Mouse (Mus musculus): ENCODE results near the gene Creb5.

Gene Creb5

DNA sequence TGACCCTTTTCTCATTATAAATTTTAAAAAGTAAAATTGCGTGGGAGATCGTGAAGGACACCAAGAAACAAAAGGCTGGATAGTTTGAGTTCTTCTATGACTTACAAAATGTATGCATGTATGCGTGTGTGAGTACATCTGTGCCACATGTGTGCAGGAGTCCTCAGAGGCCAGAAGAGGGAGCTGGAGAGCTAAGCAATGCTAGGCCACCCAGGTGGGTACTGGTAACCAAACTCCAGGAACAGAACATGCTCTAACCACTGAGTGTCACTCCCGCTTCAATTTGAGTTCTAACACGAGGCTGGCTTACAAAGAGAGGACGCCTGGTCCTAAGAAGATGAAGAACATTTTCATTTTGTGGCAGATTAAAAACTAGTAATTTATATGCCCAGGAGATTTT is 203.8 kb downstream of the Creb5 start:
- no peak for DNase-seq (ENCODE audit: inconsistent ontology term)

DNA sequence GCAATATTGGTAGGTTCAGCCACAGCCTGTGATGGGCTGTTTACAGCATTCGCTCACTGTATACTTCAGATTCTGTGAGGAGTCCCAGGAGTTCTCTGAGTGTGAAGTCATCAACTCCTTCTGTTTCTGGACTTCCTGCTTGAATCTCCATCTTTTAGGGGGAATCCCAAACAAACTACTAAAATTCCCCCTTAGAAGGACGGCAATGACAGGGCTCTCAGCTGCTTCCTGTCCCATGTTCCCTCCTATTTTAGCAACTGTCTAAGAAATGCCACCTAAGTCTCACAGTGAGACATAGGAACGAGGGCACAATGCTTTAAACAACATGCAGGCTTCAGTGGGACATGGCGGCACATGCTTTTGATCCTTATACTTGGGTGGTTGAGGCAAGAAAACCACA is 204.3 kb downstream of the Creb5 start:
- no peak for DNase-seq (ENCODE audit: inconsistent ontology term)

DNA sequence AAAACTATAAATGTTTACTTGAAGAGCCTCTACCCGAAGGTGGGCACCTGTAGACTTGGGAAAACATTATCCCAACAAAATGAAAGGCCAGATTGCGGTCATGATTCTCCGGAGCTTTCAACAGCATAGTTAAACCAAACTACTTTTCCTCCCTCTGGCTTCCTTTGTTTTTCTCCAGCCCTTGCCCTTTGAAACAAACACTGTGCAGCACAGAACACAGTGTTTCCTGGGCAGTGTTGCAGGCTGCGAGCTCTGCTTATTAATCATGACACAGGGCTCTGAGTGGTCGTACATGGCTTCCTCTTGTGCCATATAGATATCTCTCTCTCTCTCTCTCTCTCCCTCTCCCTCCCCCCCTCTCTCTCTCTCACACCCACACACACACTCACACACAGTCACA is 206.8 kb downstream of the Creb5 start:
- DNase-seq (ENCODE audit: inconsistent ontology term), result no peak

DNA sequence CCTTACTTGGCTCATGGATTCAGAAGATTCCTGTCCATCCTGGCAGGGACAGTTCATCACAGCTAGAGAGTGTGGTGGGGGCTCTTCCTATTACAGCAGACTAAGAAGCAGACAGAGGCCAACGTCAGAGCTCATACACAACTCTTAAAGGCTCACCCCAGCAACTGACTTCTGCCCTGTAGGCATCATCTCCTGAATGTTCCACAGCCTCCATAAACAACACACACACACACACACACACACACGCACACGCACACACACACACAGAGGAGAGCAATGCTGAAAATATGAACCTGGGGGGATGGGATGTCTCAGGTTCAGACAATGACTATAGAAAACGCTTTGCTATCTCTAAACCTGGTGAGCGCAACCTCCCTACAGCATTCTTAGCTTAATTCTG is 208.6 kb downstream of the Creb5 start:
- no peak for DNase-seq (ENCODE audit: inconsistent ontology term)

- peak; percentile 37 for DNase-seq (ENCODE audit: inconsistent ontology term)
Measured at GRCm38 (mm10) chr6:53496325-53496753, 209.3 kb downstream of the Creb5 start.

DNA sequence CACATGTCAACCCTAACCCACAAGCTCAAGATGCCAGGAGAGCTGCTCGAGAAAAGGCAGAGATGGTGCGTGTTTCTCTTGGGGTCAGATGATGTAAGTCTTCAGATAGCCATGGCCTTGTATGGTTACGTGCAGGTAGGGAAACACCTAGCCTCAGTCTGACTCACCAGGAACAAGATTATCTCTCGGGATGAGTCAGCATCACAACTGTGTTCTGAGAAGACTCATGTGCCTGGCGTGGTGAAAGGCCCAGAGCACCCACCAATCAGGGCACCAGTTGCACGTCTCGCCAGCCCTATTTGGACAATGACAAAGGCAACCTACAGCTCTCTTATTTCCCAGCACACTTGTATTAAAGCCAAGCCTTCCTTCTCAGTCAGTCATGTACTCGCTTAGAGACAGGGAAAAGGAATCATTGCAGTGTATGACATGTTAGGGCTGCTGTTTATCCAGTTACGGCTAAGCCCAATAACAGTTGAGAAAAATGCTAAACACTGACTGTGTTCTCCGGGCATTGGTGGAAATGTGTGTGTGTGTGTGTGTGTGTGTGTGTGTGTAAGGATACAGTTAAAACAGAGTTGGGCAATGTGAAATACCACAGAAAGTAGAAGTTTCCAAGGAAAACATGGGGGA is 210.9 kb downstream of the Creb5 start:
- no peak for DNase-seq (ENCODE audit: inconsistent ontology term)

- no peak for DNase-seq (ENCODE audit: inconsistent ontology term)
Measured at GRCm38 (mm10) chr6:53499621-53500295, 212.7 kb downstream of the Creb5 start.

- DNase-seq (ENCODE audit: inconsistent ontology term), result no peak
Measured at GRCm38 (mm10) chr6:53501236-53501635, 214.2 kb downstream of the Creb5 start.

DNA sequence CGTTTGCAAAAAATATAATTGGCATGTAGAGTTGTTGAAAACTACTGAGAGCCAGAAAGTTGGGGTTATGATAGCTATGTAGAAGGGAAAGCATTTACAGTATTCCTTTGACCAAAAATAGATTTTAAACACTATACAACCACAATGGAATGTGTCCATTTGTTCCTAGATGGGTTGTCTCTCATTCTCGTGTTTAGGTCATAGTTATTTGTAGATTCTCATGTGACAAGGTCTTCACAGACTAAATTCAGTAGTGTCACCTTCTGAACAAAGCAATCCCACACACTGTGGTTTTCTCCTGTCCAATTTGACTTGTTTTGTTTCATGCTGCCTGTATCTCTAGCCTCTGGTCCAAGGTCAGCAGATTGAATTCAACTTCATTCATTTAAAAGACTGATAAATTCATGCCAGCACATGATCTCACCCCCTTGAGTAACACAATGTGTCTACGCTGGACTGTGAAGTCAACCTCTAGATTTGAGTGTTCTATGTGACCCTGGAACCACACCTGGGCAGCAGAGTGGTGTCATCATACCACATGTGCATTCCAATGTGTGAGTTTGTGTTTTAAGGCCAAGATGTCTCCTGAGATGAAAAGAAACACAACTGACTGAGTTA is 220.0 kb downstream of the Creb5 start:
- peak; percentile 32 for DNase-seq (ENCODE audit: inconsistent ontology term)

DNA sequence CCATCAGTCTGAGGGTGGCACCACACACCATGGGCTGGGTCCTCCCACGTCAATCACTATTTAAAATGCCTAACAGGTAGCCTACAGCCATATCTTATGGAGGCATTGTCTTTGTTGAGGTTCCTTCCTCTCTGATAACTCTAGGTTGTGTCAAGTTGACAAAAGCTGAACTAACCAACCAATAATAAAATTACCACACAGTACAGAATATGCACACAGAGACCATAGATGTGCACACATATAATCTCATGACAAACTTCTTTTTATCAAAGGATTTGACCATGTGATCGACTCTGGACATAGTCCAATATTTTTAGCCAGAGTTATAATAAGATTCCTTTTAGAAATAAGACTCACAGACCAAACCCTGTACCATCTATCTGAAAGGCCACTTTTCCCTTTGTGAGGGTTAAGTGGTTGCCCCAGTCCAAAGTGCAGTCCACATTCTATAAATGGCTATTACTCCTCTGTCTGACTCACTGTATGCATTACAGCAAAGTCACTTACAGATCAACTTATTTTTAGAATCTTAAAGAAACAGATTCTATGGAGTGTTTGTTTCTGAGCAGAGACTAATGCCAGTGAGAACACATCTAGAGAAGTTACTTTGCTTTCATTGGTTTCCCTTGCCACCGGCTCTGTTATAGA is 221.9 kb downstream of the Creb5 start:
- DNase-seq (ENCODE audit: inconsistent ontology term), result no peak

DNA sequence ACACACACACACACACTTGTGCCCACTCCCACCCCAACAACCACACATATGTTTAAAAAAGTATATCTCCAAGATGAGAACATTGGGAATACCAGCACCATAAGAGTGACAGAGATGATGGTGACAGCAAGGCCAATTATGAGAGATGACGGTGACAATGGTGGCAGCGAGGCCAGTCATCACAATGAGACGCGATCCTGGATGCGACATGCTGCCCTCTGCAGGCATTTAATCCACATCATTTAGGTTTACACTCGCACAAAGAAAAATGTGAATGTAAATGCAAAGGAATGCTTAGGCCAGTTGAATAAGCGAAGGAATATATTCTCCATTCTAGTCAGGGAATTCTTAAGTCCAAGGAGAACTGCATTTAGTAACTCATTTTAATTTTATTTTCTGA is 222.9 kb downstream of the Creb5 start:
- DNase-seq (ENCODE audit: inconsistent ontology term), result no peak

DNA sequence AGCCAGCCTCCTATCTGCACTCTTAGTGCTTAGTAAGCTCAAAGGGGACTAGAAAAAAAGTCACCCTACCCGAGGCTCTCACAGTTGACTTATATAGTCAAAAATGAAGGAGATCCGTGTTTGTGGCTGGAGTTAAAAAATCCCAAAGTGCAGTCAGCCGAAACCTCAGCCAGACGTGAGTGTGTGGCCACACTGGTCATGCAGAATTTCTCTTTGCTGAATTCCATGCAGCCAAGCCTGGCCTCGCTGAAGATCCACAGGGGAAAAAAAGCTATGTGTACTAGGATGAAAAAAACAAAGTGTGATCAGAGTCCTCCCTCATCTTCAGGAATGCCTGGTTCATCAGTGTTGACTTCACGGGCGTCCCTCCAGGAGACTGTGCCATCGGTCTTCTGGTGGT is 225.2 kb downstream of the Creb5 start:
- DNase-seq (ENCODE audit: inconsistent ontology term), result no peak

GRCm38 (mm10) chr6:53513380-53513779 is 226.3 kb downstream of the Creb5 start:
- DNase-seq (ENCODE audit: inconsistent ontology term), result no peak

GRCm38 (mm10) chr6:53514862-53515261 is 227.8 kb downstream of the Creb5 start:
- DNase-seq (ENCODE audit: inconsistent ontology term), result no peak

GRCm38 (mm10) chr6:53515611-53516010 is 228.5 kb downstream of the Creb5 start:
- DNase-seq (ENCODE audit: inconsistent ontology term), result peak; percentile 89

- no peak for DNase-seq (ENCODE audit: inconsistent ontology term)
Measured at GRCm38 (mm10) chr6:53517371-53517945, 230.4 kb downstream of the Creb5 start.

- DNase-seq (ENCODE audit: inconsistent ontology term), result no peak
Measured at GRCm38 (mm10) chr6:53523743-53524497, 236.8 kb downstream of the Creb5 start.

DNA sequence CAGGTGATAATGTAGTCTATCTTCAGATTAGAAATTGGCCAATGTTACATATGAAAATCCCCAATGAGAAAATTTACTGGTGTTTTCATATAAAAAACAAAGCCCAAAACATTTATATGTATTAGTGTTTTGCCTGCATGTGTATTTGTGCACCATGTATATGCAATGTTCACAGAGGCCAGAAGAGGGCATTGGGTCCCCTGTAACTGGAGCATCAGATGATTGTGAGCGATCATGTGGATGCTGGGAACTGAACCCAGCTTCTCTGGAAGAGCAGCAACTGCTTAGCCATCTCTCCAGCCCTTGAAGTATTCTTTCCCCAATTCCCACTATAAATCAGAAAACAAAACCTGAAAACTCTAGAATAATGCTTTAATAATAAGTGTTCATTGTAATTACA is 239.4 kb downstream of the Creb5 start:
- DNase-seq (ENCODE audit: inconsistent ontology term), result no peak

DNA sequence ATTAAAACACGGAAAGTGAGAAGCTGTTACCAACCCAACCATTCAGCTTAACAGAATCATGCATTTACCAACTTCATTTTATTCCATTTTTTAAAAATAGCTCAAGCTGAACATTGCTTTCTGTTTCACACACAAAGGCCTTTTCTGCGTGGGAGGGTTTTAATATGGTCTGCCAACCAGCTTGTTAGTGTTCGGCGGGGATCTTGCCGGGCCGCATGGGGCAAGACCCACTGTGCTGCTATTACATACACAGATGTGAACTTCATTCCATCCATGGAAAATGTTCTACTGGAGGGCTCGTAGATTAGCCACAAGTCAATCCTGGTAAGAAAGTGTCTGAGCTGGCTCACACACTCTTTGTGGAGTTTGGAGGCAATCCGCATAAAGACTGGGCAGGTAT is 243.7 kb downstream of the Creb5 start:
- DNase-seq (ENCODE audit: inconsistent ontology term), result peak; percentile 26

GRCm38 (mm10) chr6:53531461-53531860 is 244.4 kb downstream of the Creb5 start:
- DNase-seq (ENCODE audit: inconsistent ontology term), result no peak

DNA sequence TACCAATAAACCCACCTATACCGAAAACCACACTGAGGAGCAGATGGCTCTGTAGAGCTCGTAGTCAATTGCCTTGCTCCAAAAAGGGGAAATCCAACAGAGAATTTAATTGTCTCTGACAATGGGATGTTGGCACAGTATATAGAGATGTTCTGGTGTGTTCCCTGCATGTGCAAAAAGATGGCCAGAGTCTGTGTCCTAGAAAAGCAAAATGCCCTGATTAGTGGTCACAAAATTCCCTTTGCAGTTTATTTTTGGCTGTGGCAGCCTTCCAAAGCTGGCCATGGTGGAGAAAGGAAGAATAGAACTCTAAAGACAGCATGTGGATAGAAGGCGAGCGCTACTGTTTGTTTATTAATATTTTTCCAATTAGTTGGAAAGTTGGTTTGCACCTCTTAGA is 250.5 kb downstream of the Creb5 start:
- peak; percentile 87 for DNase-seq (ENCODE audit: inconsistent ontology term)

DNA sequence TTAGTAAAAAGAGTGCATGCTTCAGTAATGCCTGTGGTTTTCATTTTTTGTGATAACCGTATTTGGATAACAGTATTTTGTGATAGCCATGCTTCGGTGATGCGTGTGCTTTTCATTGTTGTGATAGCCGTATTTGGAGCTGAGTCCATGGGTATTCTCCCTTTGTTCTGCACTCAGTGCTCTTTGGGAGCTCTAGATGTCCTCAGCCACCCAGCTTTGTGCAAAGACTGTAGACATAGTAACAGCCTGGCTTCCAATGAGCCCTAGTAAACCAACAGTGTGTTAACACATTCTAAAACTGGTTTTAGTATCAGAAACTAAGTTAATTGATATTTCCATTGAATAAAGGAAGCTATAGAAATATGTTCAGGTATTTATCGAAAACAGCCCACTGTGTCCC is 254.7 kb downstream of the Creb5 start:
- no peak for DNase-seq (ENCODE audit: inconsistent ontology term)
